Mouse (Mus musculus) lung, postnatal 0 days (tissue): ENCODE data around the gene Olfr1286. TPM values are rescaled to one million over a fixed set of nuclear protein-coding genes. Genes with fewer than 3 reads are reported as not detected.

Experiments
- ATAC-seq: fragments of 200-750 bp; cut with Nextera tagmentation; 2 replicates; pipeline ENCODE4 v1.8.0; 2017; ENCODE audit warnings: moderate library complexity
- DNase-seq: peaks from one replicate; pipeline ENCODE4 v3.0.0-alpha.2; 2016; ENCODE audit warnings: low spot score
- H3K27ac ChIP-seq: fragments of 300-500 bp; sonication (generic); 2 replicates; pipeline ENCODE4 v1.5.1; 2014; ENCODE audit warnings: antibody characterized with exemption, mild to moderate bottlenecking, low read length, mixed read lengths
- H3K27me3 ChIP-seq: fragments of 300-500 bp; sonication (generic); replicated peaks from 2 replicates; pipeline ENCODE4 v1.6.1; 2014; ENCODE audit warnings: low read length, mixed read lengths; ENCODE audit not compliant: insufficient read depth
- H3K36me3 ChIP-seq: fragments of 300-500 bp; sonication (generic); 2 replicates; pipeline ENCODE4 v1.6.1; 2014; ENCODE audit warnings: low read length, mixed read lengths; ENCODE audit not compliant: insufficient read depth
- H3K4me1 ChIP-seq: fragments of 300-500 bp; sonication (generic); 2 replicates; pipeline ENCODE4 v1.6.1; 2014; ENCODE audit warnings: antibody characterized with exemption, low read depth, low read length, mixed read lengths; ENCODE audit not compliant: insufficient read depth
- H3K4me2 ChIP-seq: fragments of 300-500 bp; sonication (generic); replicated peaks from 2 replicates; pipeline ENCODE4 v1.6.1; 2014; ENCODE audit warnings: low read depth, mild to moderate bottlenecking, low read length, moderate library complexity, mixed read lengths
- H3K4me3 ChIP-seq: fragments of 300-500 bp; sonication (generic); 2 replicates; pipeline ENCODE4 v1.5.1; 2014; ENCODE audit warnings: low read depth, low read length
- H3K9ac ChIP-seq: fragments of 300-500 bp; sonication (generic); replicated peaks from 2 replicates; pipeline ENCODE4 v1.6.1; 2014; ENCODE audit warnings: low read depth, mild to moderate bottlenecking
- H3K9me3 ChIP-seq: fragments of 300-500 bp; sonication (generic); 2 replicates; pipeline ENCODE4 v1.6.1; 2016; ENCODE audit warnings: low read length, mixed read lengths
- CTCF ChIP-seq: IDR thresholded peaks from 2 replicates; pipeline ENCODE4 v1.5.1; 2016; ENCODE audit warnings: antibody characterized with exemption, mild to moderate bottlenecking
- EP300 ChIP-seq: IDR thresholded peaks from 2 replicates; pipeline ENCODE4 v1.6.1; 2016; ENCODE audit warnings: antibody characterized with exemption, mild to moderate bottlenecking, control low read depth
- WGBS: fragments of 180-500 bp; shearing (Covaris S2); extraction: QIAGEN DNeasy Blood & Tissue Kit; methylation state at CpG from one replicate; pipeline ENCODE4 v1.1.7; 2014; 5-methylcytosine and 5-hydroxymethylcytosine counted together
- polyA plus RNA-seq: library from polyadenylated mRNA; unstranded; fragments of >200 nt; fragmentation: Nextera tagmentation; extraction: Ambion mirVana; gene quantifications from 2 replicates; pipeline ENCODE4 v1.2.1, GENCODE M21; 2015

Olfr1286 gene
- polyA plus RNA-seq: not detected in 2 replicates

- Histone ChIP-seq H3K4me2 (no peak within 1 kb of the TSS), H3K27me3 (no peaks in the 10 kb centered on the region), H3K4me1 (no peaks in the 10 kb centered on the region), H3K27ac (no peak within 1 kb of the TSS), H3K9ac (no peak within 1 kb of the TSS), H3K36me3 (no peaks in the 10 kb centered on the region), H3K9me3 (no peaks in the 10 kb centered on the region), H3K4me3 (no peak within 1 kb of the TSS)
- TF ChIP-seq EP300 (no peak), CTCF (no peak)
- no peak for DNase-seq
- no peak for ATAC-seq
- WGBS: 57% methylated on average over 1 of the region's 1 CpGs
Observed at GRCm38 (mm10) chr2:111422931-111423330, at the start of gene Olfr1286. TSS of gene Olfr1286 (minus strand) at chr2:111423115.

GRCm38 (mm10) chr2:111448842-111449241, 25.9 kb upstream of the Olfr1286 start, which contains the start of gene Olfr1287:
TSS of gene Olfr1287 (plus strand) at chr2:111449142.
- Histone ChIP-seq H3K36me3 (no peaks in the 10 kb centered on the region), H3K27me3 (no peaks in the 10 kb centered on the region), H3K4me2 (no peak within 1 kb of the TSS), H3K4me3 (no peak within 1 kb of the TSS), H3K4me1 (no peaks in the 10 kb centered on the region), H3K9me3 (no peaks in the 10 kb centered on the region), H3K27ac (no peak within 1 kb of the TSS), H3K9ac (no peak within 1 kb of the TSS)
- DNase-seq: no peak
- TF ChIP-seq EP300 (no peak), CTCF (no peak)
- ATAC-seq: no peak
- WGBS: 50% methylated on average over 1 of the region's 1 CpGs

GRCm38 (mm10) chr2:111375222-111375621, 47.7 kb downstream of the Olfr1286 start, which contains the start of gene Olfr1284:
TSS of gene Olfr1284 (plus strand) at chr2:111375522.
- Histone ChIP-seq H3K9me3 (no peaks in the 10 kb centered on the region), H3K4me3 (no peak within 1 kb of the TSS), H3K9ac (no peak within 1 kb of the TSS), H3K36me3 (no peaks in the 10 kb centered on the region), H3K4me1 (no peaks in the 10 kb centered on the region), H3K4me2 (no peak within 1 kb of the TSS), H3K27ac (no peak within 1 kb of the TSS), H3K27me3 (no peaks in the 10 kb centered on the region)
- ATAC-seq: no peak
- 77% methylated on average over 1 of the region's 1 CpGs for WGBS
- TF ChIP-seq CTCF: no peak
- TF ChIP-seq EP300: no peak
- no peak for DNase-seq

Other genes with a start within 250 kb of the Olfr1286 start
- not detected in 2 replicates for gene 4930430A15Rik, start 193.5 kb downstream of the Olfr1286 start, polyA plus RNA-seq
- gene Olfr1275, start 187.8 kb downstream of the Olfr1286 start, polyA plus RNA-seq: not detected in 2 replicates
- gene Olfr1276, start 168.6 kb downstream of the Olfr1286 start, polyA plus RNA-seq: not detected in 2 replicates
- not detected in 2 replicates for gene Olfr1277, start 149.0 kb downstream of the Olfr1286 start, polyA plus RNA-seq
- not detected in 2 replicates for gene Olfr1278, start 133.0 kb downstream of the Olfr1286 start, polyA plus RNA-seq
- not detected in 2 replicates for gene Olfr1279, start 122.5 kb downstream of the Olfr1286 start, polyA plus RNA-seq
- gene Olfr1280, start 109.1 kb downstream of the Olfr1286 start, polyA plus RNA-seq: not detected in 2 replicates
- gene Olfr1281, start 96.6 kb downstream of the Olfr1286 start, polyA plus RNA-seq: not detected in 2 replicates
- not detected in 2 replicates for gene Olfr1282, start 87.0 kb downstream of the Olfr1286 start, polyA plus RNA-seq
- not detected in 2 replicates for gene Olfr1283, start 56.3 kb downstream of the Olfr1286 start, polyA plus RNA-seq
- not detected in 2 replicates for gene Olfr1284, start 47.6 kb downstream of the Olfr1286 start, polyA plus RNA-seq
- not detected in 2 replicates for gene Olfr1287, start 26.0 kb upstream of the Olfr1286 start, polyA plus RNA-seq
- not detected in 2 replicates for gene Olfr1288, start 51.0 kb upstream of the Olfr1286 start, polyA plus RNA-seq
- gene Olfr1289, start 57.7 kb upstream of the Olfr1286 start, polyA plus RNA-seq: not detected in 2 replicates
- gene Olfr1290, start 70.7 kb upstream of the Olfr1286 start, polyA plus RNA-seq: not detected in 2 replicates
- not detected in 2 replicates for gene Olfr1291-ps1, start 74.1 kb upstream of the Olfr1286 start, polyA plus RNA-seq
- gene Olfr1293-ps, start 102.1 kb upstream of the Olfr1286 start, polyA plus RNA-seq: not detected in 2 replicates
- gene Olfr1294, start 117.2 kb upstream of the Olfr1286 start, polyA plus RNA-seq: not detected in 2 replicates
- not detected in 2 replicates for gene Olfr1295, start 146.6 kb upstream of the Olfr1286 start, polyA plus RNA-seq
- not detected in 2 replicates for gene Olfr1297, start 203.4 kb upstream of the Olfr1286 start, polyA plus RNA-seq
- gene Olfr1298, start 226.1 kb upstream of the Olfr1286 start, polyA plus RNA-seq: not detected in 2 replicates
- gene Olfr1299, start 238.3 kb upstream of the Olfr1286 start, polyA plus RNA-seq: not detected in 2 replicates